Mouse (Mus musculus) ovary, postnatal 36 days (tissue): Measurements from ENCODE around the gene Ttc28.

Experiments used
- DNase-seq: peaks from one replicate; pipeline ENCODE4 v3.0.0; 2022; ENCODE audit warnings: low spot score, mixed read lengths

Ttc28 gene

GRCm38 (mm10) chr5:111133754-111134153, 254.2 kb downstream of the Ttc28 start:
- DNase-seq = no peak

- no peak for DNase-seq
Observed at GRCm38 (mm10) chr5:111137283-111137682, 257.7 kb downstream of the Ttc28 start.

GRCm38 (mm10) chr5:111137742-111138141, 258.1 kb downstream of the Ttc28 start:
- no peak for DNase-seq

GRCm38 (mm10) chr5:111138239-111138833, 258.7 kb downstream of the Ttc28 start:
- DNase-seq = no peak

GRCm38 (mm10) chr5:111138927-111139565, 259.4 kb downstream of the Ttc28 start:
- no peak for DNase-seq

GRCm38 (mm10) chr5:111139622-111140021, 260.0 kb downstream of the Ttc28 start:
- DNase-seq = no peak

GRCm38 (mm10) chr5:111141139-111141885, 261.7 kb downstream of the Ttc28 start:
- DNase-seq = no peak

GRCm38 (mm10) chr5:111142837-111143236, 263.2 kb downstream of the Ttc28 start:
- DNase-seq = no peak

GRCm38 (mm10) chr5:111144411-111144810, 264.8 kb downstream of the Ttc28 start:
- DNase-seq = no peak

- no peak for DNase-seq
Observed at GRCm38 (mm10) chr5:111150581-111150980, 271.0 kb downstream of the Ttc28 start.

- DNase-seq = no peak
Observed at GRCm38 (mm10) chr5:111151882-111152759, 272.5 kb downstream of the Ttc28 start.

GRCm38 (mm10) chr5:111154586-111154985, 275.0 kb downstream of the Ttc28 start:
- no peak for DNase-seq

- no peak for DNase-seq
Observed at GRCm38 (mm10) chr5:111155271-111155670, 275.7 kb downstream of the Ttc28 start.

- no peak for DNase-seq
Observed at GRCm38 (mm10) chr5:111155928-111156327, 276.3 kb downstream of the Ttc28 start.

GRCm38 (mm10) chr5:111158266-111158665, 278.7 kb downstream of the Ttc28 start:
- no peak for DNase-seq

GRCm38 (mm10) chr5:111159628-111160321, 280.2 kb downstream of the Ttc28 start:
- no peak for DNase-seq

- DNase-seq = no peak
Observed at GRCm38 (mm10) chr5:111161146-111161930, 281.7 kb downstream of the Ttc28 start.

- no peak for DNase-seq
Observed at GRCm38 (mm10) chr5:111162857-111163256, 283.3 kb downstream of the Ttc28 start.

GRCm38 (mm10) chr5:111163377-111163776, 283.8 kb downstream of the Ttc28 start:
- no peak for DNase-seq

- DNase-seq = no peak
Observed at GRCm38 (mm10) chr5:111164348-111164920, 284.8 kb downstream of the Ttc28 start.
